Mouse (Mus musculus): ENCODE results near the gene Ppp1r3a. TPM values are rescaled to one million over a fixed set of nuclear protein-coding genes. Genes with fewer than 3 reads are reported as not detected.

Ppp1r3a gene
- not detected for total RNA-seq (2023)

GRCm38 (mm10) chr6:14754901-14755591, at the start of gene Ppp1r3a:
Gene Ppp1r3a (minus strand): TSS chr6:14755274.

Other genes with a start within 250 kb of the Ppp1r3a start
- gene Foxp2, start 146.1 kb upstream of the Ppp1r3a start, total RNA-seq (2023) = not detected